Mouse (Mus musculus) heart, adult 2 months (tissue): ENCODE results near the gene Gtf3c5. TPM values are rescaled to one million over a fixed set of nuclear protein-coding genes. Genes with fewer than 3 reads are reported as not detected.

ENCODE experiments used
- DNase-seq, 2 experiments: peaks; one replicate each; pipeline ENCODE4 v3.0.0; 2021
- H3K27ac ChIP-seq: fragments of 200-600 bp; 2 replicates; pipeline ENCODE4 v1.8.1; 2022
- H3K27me3 ChIP-seq: fragments of 200-500 bp; 2 replicates; pipeline ENCODE4 v1.6.1; 2012; ENCODE audit warnings: mild to moderate bottlenecking, low read length, inconsistent platforms, mixed read lengths; ENCODE audit not compliant: control insufficient read depth, insufficient read depth
- H3K36me3 ChIP-seq: fragments of 200-500 bp; 2 replicates; pipeline ENCODE4 v1.6.1; 2012; ENCODE audit warnings: low read length, inconsistent platforms; ENCODE audit not compliant: control insufficient read depth, insufficient read depth
- H3K4me1 ChIP-seq: fragments of 200-500 bp; 2 replicates; pipeline ENCODE4 v1.6.1; 2011; ENCODE audit warnings: low read length; ENCODE audit not compliant: control insufficient read depth, insufficient read depth
- H3K4me3 ChIP-seq: fragments of 200-600 bp; 2 replicates; pipeline ENCODE4 v1.8.1; 2022
- H3K79me2 ChIP-seq: fragments of 200-500 bp; replicated peaks from 2 replicates; pipeline ENCODE4 v1.6.1; 2012; ENCODE audit warnings: mild to moderate bottlenecking, inconsistent platforms, low read length, moderate library complexity, mixed read lengths; ENCODE audit not compliant: control insufficient read depth, insufficient read depth
- H3K9ac ChIP-seq: fragments of 200-500 bp; 2 replicates; pipeline ENCODE4 v1.6.1; 2012; ENCODE audit warnings: low read depth, mild to moderate bottlenecking, control low read depth, inconsistent platforms, low read length, mixed read lengths
- CTCF ChIP-seq: fragments of 200-600 bp; IDR thresholded peaks from 2 replicates; pipeline ENCODE4 v1.8.1; 2022; ENCODE audit warnings: antibody characterized with exemption, mild to moderate bottlenecking, moderate library complexity
- EP300 ChIP-seq: fragments of 200-500 bp; IDR thresholded peaks from 2 replicates; pipeline ENCODE4 v1.6.1; 2011; ENCODE audit warnings: low read depth, low read length, control low read depth; ENCODE audit not compliant: insufficient read depth
- POLR2A ChIP-seq: fragments of 200-500 bp; IDR thresholded peaks from 2 replicates; pipeline ENCODE4 v1.6.1; 2011; ENCODE audit warnings: mild to moderate bottlenecking, low read depth, low read length, control low read depth; ENCODE audit not compliant: insufficient read depth
- WGBS: fragments of 180-500 bp; shearing (Covaris S2); methylation state at CpG from one replicate; pipeline ENCODE4 v1.1.7; 2018; 5-methylcytosine and 5-hydroxymethylcytosine counted together
- intact Hi-C: fragments of 180-260 bp; cut with DNase I; formaldehyde crosslinking; loops from one replicate; pipeline ENCODE4 v1.15.1; 2025
- polyA plus RNA-seq: library from polyadenylated mRNA; depleted of rRNA; stranded (reverse); fragments of >200 nt; gene quantifications from 2 replicates; pipeline ENCODE4 v1.2.3, GENCODE M21; 2012
- total RNA-seq, 2 experiments: library from RNA; stranded (reverse); gene quantifications; 2 replicates each; pipeline ENCODE4 v1.2.3; 2021

The Gtf3c5 gene
- total and polyA plus RNA-seq, 3 experiments, result 11.0 to 14.3 (median 12.2) TPM

DNA sequence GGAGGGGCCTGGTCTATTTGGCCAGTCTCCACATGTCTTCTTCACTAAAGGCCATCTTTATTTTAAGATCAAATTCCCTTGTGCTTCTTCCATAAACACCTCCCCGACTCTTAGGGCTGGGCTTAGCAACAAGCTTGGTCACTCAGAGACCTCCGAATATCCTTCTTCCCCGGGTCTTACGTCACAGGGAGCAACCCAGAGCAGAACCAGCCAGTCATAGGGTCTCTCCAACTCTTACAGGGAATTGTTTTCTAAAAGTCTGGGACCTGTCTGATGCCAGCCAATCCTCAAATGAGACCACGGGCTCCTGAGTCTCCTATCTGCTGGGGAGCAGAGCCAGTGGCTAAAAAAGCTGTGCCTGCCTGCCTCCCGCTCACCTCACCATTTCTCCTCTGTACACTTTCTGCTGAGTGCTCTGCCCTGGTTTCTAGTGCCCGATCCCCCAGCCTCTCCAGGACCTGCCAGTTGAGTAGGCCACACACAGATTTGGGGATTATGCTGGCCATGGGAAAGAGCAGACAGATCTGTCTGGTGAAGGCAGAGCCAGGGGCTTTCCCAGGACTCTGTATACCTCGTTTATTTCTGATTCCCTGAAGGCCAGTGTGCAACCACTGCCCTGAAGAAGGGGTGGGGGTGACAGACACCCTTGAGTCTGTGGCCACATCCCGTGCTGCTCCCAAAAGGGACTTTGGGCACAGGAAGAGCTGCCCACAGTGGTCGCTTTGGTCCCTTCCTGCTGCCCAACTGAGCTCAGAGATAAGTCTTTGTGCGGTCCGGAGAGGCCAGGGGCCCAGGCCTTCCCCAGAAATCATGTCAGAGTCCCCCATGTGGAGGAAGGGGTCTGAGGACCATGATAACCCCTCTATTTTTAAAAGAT lies 15.4 kb upstream of the Gtf3c5 start:
- no peaks in the 10 kb centered on the region for H3K4me1 ChIP-seq
- H3K9ac ChIP-seq, result no peak overlapping the region
- H3K36me3 ChIP-seq, result no peaks in the 10 kb centered on the region
- intact Hi-C loops, result no loop called here
- no peak overlapping the region for H3K27ac ChIP-seq
- TF ChIP-seq EP300, result no peak
- TF ChIP-seq CTCF, result no peak
- TF ChIP-seq POLR2A, result no peak
- no peak overlapping the region for H3K4me3 ChIP-seq
- H3K79me2 ChIP-seq, result no peaks in the 10 kb centered on the region
- no peak for DNase-seq
- H3K27me3 ChIP-seq, result no peaks in the 10 kb centered on the region
- WGBS, result 49% methylated on average over 12 of the region's 12 CpGs

DNA sequence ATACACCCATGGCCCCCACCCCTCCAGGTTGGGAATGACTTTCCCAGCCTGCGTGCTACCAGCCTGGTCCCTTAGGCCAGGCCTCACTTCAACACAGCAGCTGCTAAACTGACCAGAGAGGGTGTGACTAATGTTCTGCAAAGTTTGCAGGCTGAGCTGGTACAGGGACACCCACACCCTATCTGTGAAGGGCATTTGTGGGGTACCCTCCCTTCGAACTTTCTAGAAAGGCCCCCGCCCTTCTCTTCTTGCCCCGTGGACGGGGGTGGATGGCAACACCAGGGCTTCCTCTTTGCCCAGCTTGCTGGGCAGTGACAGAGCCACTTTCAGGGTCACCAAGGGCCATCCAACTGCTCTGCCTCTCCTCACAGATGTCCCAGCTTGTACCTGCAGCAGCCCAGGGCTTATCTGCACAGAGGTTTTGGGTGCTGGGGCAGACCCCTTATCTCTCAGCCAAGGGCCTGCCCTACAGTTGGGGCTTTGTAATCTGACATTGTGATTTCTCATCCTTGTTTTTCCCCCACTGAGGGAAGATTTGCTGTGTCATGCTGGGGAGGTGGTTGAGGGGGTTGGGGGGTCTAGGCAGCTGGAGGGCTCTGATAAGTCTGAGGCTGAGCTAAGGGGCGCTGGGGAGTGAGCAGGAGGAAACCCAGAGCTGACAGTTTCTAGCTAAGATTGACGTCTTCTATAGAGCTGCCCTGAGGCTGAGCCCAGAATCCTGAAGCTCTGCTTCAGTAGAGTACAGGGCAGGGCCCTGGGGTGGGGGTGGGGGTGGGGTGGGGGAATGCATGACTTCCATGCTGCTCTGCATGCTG lies 14.4 kb upstream of the Gtf3c5 start:
- H3K27me3 ChIP-seq, result no peaks in the 10 kb centered on the region; the same call in 1 of the 2 replicates
- H3K27ac ChIP-seq, result no peak overlapping the region
- H3K9ac ChIP-seq, result no peak overlapping the region
- no peak overlapping the region for H3K4me3 ChIP-seq
- DNase-seq, result no peak
- no peaks in the 10 kb centered on the region for H3K36me3 ChIP-seq
- WGBS, result 74% methylated on average over 7 of the region's 7 CpGs
- no peak for TF ChIP-seq EP300
- no peak for TF ChIP-seq POLR2A
- TF ChIP-seq CTCF, result no peak
- H3K4me1 ChIP-seq, result no peaks in the 10 kb centered on the region
- no peaks in the 10 kb centered on the region for H3K79me2 ChIP-seq
- intact Hi-C loops, result no loop called here

- intact Hi-C loops, result no loop called here
- TF ChIP-seq EP300 (no peak), POLR2A (no peak), CTCF (peak; percentile 17; the same call in 1 of the 2 replicates)
- Histone ChIP-seq H3K27me3 (no peaks in the 10 kb centered on the region; the same call in 1 of the 2 replicates), H3K4me3 (no peak overlapping the region), H3K79me2 (no peaks in the 10 kb centered on the region), H3K36me3 (no peaks in the 10 kb centered on the region), H3K9ac (no peak overlapping the region), H3K4me1 (no peaks in the 10 kb centered on the region), H3K27ac (no peak overlapping the region)
- DNase-seq, result no peak
- WGBS, result 92% methylated on average over 7 of the region's 7 CpGs
Observed at GRCm38 (mm10) chr2:28596998-28597397, 13.4 kb upstream of the Gtf3c5 start.

GRCm38 (mm10) chr2:28596021-28596420 lies 12.5 kb upstream of the Gtf3c5 start:
- no peak for DNase-seq
- Histone ChIP-seq H3K79me2 (no peaks in the 10 kb centered on the region), H3K4me1 (no peaks in the 10 kb centered on the region), H3K27me3 (no peaks in the 10 kb centered on the region; the same call in 1 of the 2 replicates), H3K27ac (no peak overlapping the region), H3K4me3 (no peak overlapping the region), H3K36me3 (no peaks in the 10 kb centered on the region), H3K9ac (no peak overlapping the region)
- TF ChIP-seq CTCF, result no peak
- no peak for TF ChIP-seq EP300
- TF ChIP-seq POLR2A, result no peak
- 77% methylated on average over 7 of the region's 7 CpGs for WGBS
- intact Hi-C loops, result no loop called here

DNA sequence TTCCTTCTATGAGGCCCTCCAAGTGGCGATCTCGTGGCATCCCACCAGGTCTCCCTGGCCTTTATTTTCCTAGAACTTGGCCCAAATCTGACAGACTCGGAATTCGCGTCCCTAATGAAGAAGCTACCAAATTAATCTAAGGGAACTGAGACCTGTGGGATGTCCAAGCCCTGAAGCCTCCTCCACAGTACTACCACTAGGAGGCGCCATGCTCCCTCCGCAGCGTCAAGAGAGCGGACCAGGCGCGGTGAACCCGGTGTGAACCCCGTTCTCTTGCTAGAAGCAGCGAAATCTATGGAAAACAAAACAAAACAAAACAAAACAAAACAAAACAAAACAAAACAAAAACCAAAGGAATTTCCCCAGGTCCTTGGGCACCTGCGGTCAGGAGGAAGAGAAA lies 9.3 kb upstream of the Gtf3c5 start:
- peak; percentile 56 for DNase-seq
- TF ChIP-seq CTCF (peak; percentile 89), POLR2A (no peak), EP300 (0 out of 2 replicates have a peak, but pooled peaks have one; percentile 26)
- no peaks in the 10 kb centered on the region for H3K4me1 ChIP-seq
- H3K9ac ChIP-seq, result no peak overlapping the region
- 6% methylated on average over 15 of the region's 15 CpGs for WGBS
- H3K36me3 ChIP-seq, result no peaks in the 10 kb centered on the region
- no peaks in the 10 kb centered on the region; the same call in 1 of the 2 replicates for H3K27me3 ChIP-seq
- H3K4me3 ChIP-seq, result no peak overlapping the region
- intact Hi-C loops, result loop anchor here (1.0 kb wide), 1 partner anchor 29 kb away; no protein-coding TSS in a partner anchor
- H3K27ac ChIP-seq, result no peak overlapping the region
- H3K79me2 ChIP-seq, result no peaks in the 10 kb centered on the region

- no peak overlapping the region for H3K4me3 ChIP-seq
- TF ChIP-seq EP300, result no peak
- no peak for TF ChIP-seq POLR2A
- TF ChIP-seq CTCF, result no peak
- H3K4me1 ChIP-seq, result no peaks in the 10 kb centered on the region
- intact Hi-C loops, result no loop called here
- H3K36me3 ChIP-seq, result no peaks in the 10 kb centered on the region
- 44% methylated on average over 2 of the region's 2 CpGs for WGBS
- no peak overlapping the region for H3K27ac ChIP-seq
- DNase-seq, result no peak
- H3K27me3 ChIP-seq, result no peaks in the 10 kb centered on the region; the same call in 1 of the 2 replicates
- H3K9ac ChIP-seq, result no peak overlapping the region
- no peaks in the 10 kb centered on the region for H3K79me2 ChIP-seq
Observed at GRCm38 (mm10) chr2:28591479-28591878, 7.9 kb upstream of the Gtf3c5 start.
